In the genomic region with DNA sequence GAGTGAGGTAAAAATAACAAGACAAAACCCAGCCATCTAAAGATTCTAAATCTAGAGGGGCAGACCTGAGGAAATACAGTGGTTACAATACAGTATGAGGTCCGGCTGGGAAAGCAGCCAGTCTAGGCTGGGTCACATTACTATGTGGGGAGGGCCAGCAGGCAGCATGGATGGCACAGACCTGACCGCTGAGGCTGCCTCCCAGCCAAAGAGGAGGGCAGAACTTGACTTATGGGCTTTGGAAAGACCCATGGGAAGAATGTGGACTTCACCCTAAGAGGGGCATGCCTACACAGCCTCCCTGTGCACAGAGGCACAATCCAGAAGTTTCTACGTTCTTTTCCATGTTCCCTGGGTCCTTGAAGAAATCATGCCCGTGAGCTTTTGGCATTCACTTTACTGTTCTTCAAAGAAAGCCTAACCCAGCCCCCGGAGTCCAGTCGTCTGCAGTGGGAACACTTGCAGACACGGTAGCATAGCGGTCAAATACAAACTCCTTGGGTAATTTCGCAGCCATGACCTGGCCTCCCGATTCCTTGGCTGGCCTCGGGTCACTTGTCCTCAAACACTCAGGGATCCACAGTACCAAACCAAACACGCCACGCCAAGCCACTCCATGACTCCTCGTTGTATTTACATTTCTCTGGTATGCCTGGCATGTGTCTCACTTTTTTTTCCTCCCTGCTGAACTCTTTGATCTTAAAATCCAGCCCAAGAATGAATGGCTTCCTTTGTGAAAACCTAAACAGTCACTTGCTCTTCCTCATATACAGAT, we compare ENCODE assay signal across 10 mouse cellular contexts.
DNase-seq lines count a peak whose midpoint lies in the region; ATAC-seq and TF ChIP-seq lines count a peak whose summit lies in the region.
"Had no signal": no experiment of that assay in that cellular context is flagged by ENCODE, and none has a peak within 500 bp of the region (broad histone marks: within the 10 kb centered on the region; RNA-seq: fewer than 3 reads in every experiment).

No protein-coding gene starts in this region.

- H3K36me3 ChIP-seq in hindbrain, embryonic 10.5 days = no peaks in the 10 kb centered on the region
- no peaks in the 10 kb centered on the region for H3K36me3 ChIP-seq in hindbrain, postnatal 0 days (ENCODE audit: insufficient read depth, low read length)
- no peaks in the 10 kb centered on the region for H3K36me3 ChIP-seq in embryonic facial prominence, embryonic 15.5 days
- H3K36me3 ChIP-seq: intestine, embryonic 15.5 days had no signal

- no peak for ATAC-seq in hindbrain, postnatal 0 days
- 0 out of 2 replicates have a peak, but pooled peaks have one; percentile 34 for ATAC-seq in embryonic facial prominence, embryonic 15.5 days (ENCODE audit: insufficient number of reproducible peaks, low FRiP score, low TSS enrichment, low read depth)

- H3K4me3 ChIP-seq in hindbrain, embryonic 10.5 days = no peak overlapping the region
- no peak overlapping the region for H3K4me3 ChIP-seq in hindbrain, postnatal 0 days (ENCODE audit: low read length)
- no peak overlapping the region for H3K4me3 ChIP-seq in embryonic facial prominence, embryonic 15.5 days (replicated peaks)
- H3K4me3 ChIP-seq: intestine, embryonic 15.5 days had no signal

- no peak overlapping the region for H3K9ac ChIP-seq in hindbrain, postnatal 0 days (replicated peaks; ENCODE audit: low read length)
- no peak overlapping the region for H3K9ac ChIP-seq in embryonic facial prominence, embryonic 15.5 days
- H3K9ac ChIP-seq: intestine, embryonic 15.5 days had no signal

- H3K27me3 ChIP-seq in hindbrain, embryonic 10.5 days (ENCODE audit: insufficient read depth, poor library complexity, severe bottlenecking) = no peaks in the 10 kb centered on the region
- H3K27me3 ChIP-seq in hindbrain, postnatal 0 days (ENCODE audit: insufficient read depth, low read length) = no peaks in the 10 kb centered on the region
- no peaks in the 10 kb centered on the region for H3K27me3 ChIP-seq in embryonic facial prominence, embryonic 15.5 days
- H3K27me3 ChIP-seq: intestine, embryonic 15.5 days had no signal

- H3K4me2 ChIP-seq in hindbrain, postnatal 0 days (ENCODE audit: low read depth, low read length) = no peak overlapping the region
- peak overlapping the region; percentile 12; the same call in 1 of the 2 replicates for H3K4me2 ChIP-seq in embryonic facial prominence, embryonic 15.5 days (replicated peaks)
- H3K4me2 ChIP-seq: intestine, embryonic 15.5 days; midbrain, embryonic 11.5 days had no signal

- peaks cover 19% of the 10 kb centered on the region for H3K4me1 ChIP-seq in hindbrain, embryonic 10.5 days (replicated peaks)
- H3K4me1 ChIP-seq in hindbrain, postnatal 0 days (ENCODE audit: insufficient read depth, low read length) = no peaks in the 10 kb centered on the region
- H3K4me1 ChIP-seq in embryonic facial prominence, embryonic 15.5 days = peaks cover 13% of the 10 kb centered on the region

- peak; percentile 32 for DNase-seq in hindbrain, embryonic 10.5 days (ENCODE audit: low spot score)
- DNase-seq in hindbrain, postnatal 0 days (ENCODE audit: low spot score) = no peak
- DNase-seq in embryo, embryonic 10.5 days (ENCODE audit: low spot score) = peak; percentile 67
- peak; percentile 73 for DNase-seq in lung, postnatal 10 days
- no peak for DNase-seq in cerebellum, postnatal 36 days
- DNase-seq in layer of hippocampus, postnatal 25 days (ENCODE audit: extremely low spot score in 1 of 2, low spot score in 1 of 2) = no peak
- DNase-seq: thymus, postnatal 4 days had no signal

- 53% methylated on average over 14 of the region's 14 CpGs for WGBS in hindbrain, embryonic 10.5 days
- 45% methylated on average over 14 of the region's 14 CpGs for WGBS in hindbrain, postnatal 0 days
- WGBS in embryonic facial prominence, embryonic 15.5 days = 27% methylated on average over 14 of the region's 14 CpGs

- H3K27ac ChIP-seq in hindbrain, embryonic 10.5 days = peak overlapping the region; percentile 70
- no peak overlapping the region for H3K27ac ChIP-seq in hindbrain, postnatal 0 days
- peak overlapping the region; percentile 31; the same call in 1 of the 2 replicates for H3K27ac ChIP-seq in embryonic facial prominence, embryonic 15.5 days (replicated peaks)
- H3K27ac ChIP-seq: intestine, embryonic 15.5 days had no signal

- H3K9me3 ChIP-seq in hindbrain, embryonic 10.5 days = no peaks in the 10 kb centered on the region
- no peaks in the 10 kb centered on the region for H3K9me3 ChIP-seq in hindbrain, postnatal 0 days (ENCODE audit: low read length)
- H3K9me3 ChIP-seq in embryonic facial prominence, embryonic 15.5 days (replicated peaks) = no peaks in the 10 kb centered on the region
- H3K9me3 ChIP-seq: intestine, embryonic 15.5 days had no signal

- TF ChIP-seq CTCF in hindbrain, postnatal 0 days (IDR thresholded peaks at IDR 0.05; ENCODE audit: low read depth) = no peak

Comparison
In these comparisons a context has a peak if more than half of its experiments do, and no peak if none do; other contexts are left out.
1. DNase-seq: peak in hindbrain, embryonic 10.5 days (single experiment), embryo, embryonic 10.5 days (single experiment) and lung, postnatal 10 days (single experiment); none in hindbrain, postnatal 0 days (single experiment), cerebellum, postnatal 36 days (0 of 2) and layer of hippocampus, postnatal 25 days (0 of 2).